Mouse (Mus musculus): ENCODE data around the gene Bcam. TPM values are rescaled to one million over a fixed set of nuclear protein-coding genes. Genes with fewer than 3 reads are reported as not detected.

The Bcam gene
- under 1 TPM in 1 of 2 experiments, not detected in 1; 0.24 TPM for total RNA-seq (2023)

GRCm38 (mm10) chr7:19770984-19771391 is at the start of gene Bcam:
Gene Bcam, minus strand, starts transcription at chr7:19771016.

GRCm38 (mm10) chr7:19796697-19797588 is 26.1 kb upstream of the Bcam start, which contains the start of gene Cblc:
Gene Cblc, minus strand, starts transcription at chr7:19796809.

GRCm38 (mm10) chr7:19750217-19751069 is 20.4 kb downstream of the Bcam start, which contains the start of gene Nectin2:
Gene Nectin2, minus strand, starts transcription at chr7:19750483.

GRCm38 (mm10) chr7:19715239-19716054 is 55.4 kb downstream of the Bcam start, which contains the start of gene Tomm40:
Gene Tomm40, minus strand, starts transcription at chr7:19715438.

Other genes starting within 250 kb of the Bcam start
- 10 to 100 TPM; 54.3 to 60.4 TPM for gene Ppp1r37, start 207.9 kb downstream of the Bcam start, total RNA-seq (2023)
- 1 to 10 TPM; 2.5 TPM for gene Zfp296, start 193.7 kb downstream of the Bcam start, total RNA-seq (2023)
- 10 to 100 TPM; 50.9 to 57.8 TPM for gene Gemin7, start 193.4 kb downstream of the Bcam start, total RNA-seq (2023)
- 10 to 100 TPM; 85.5 to 85.6 TPM for gene Clasrp, start 166.5 kb downstream of the Bcam start, total RNA-seq (2023)
- 10 to 100 TPM; 50.3 to 55.7 TPM for gene Relb, start 141.6 kb downstream of the Bcam start, total RNA-seq (2023)
- gene Clptm1, start 106.0 kb downstream of the Bcam start, total RNA-seq (2023) = 10 to 100 TPM; 80.3 to 82.2 TPM
- gene Apoc2, start 93.1 kb downstream of the Bcam start, total RNA-seq (2023) = not detected
- gene Gm44805, start 89.6 kb downstream of the Bcam start, total RNA-seq (2023) = not detected
- not detected for gene Apoc4, start 89.5 kb downstream of the Bcam start, total RNA-seq (2023)
- 1 to 10 TPM in 1 of 2 experiments, not detected in 1; 1.7 TPM for gene Apoc1, start 78.4 kb downstream of the Bcam start, total RNA-seq (2023)
- 10 to 100 TPM; 28.3 to 31.4 TPM for gene Apoe, start 71.8 kb downstream of the Bcam start, total RNA-seq (2023)
- gene Tomm40, start 55.6 kb downstream of the Bcam start, total RNA-seq (2023) = 10 to 100 TPM; 55.3 to 66.2 TPM
- under 1 TPM in 1 of 2 experiments, not detected in 1; 0.38 TPM for gene Nectin2, start 20.5 kb downstream of the Bcam start, total RNA-seq (2023)
- not detected for gene Cblc, start 25.8 kb upstream of the Bcam start, total RNA-seq (2023)
- gene Bcl3, start 51.8 kb upstream of the Bcam start, total RNA-seq (2023) = 10 to 100 TPM; 29.5 to 32.2 TPM
- gene Gm19345, start 81.0 kb upstream of the Bcam start, total RNA-seq (2023) = not detected
- gene Ceacam16, start 90.3 kb upstream of the Bcam start, total RNA-seq (2023) = under 1 TPM; 0.36 to 0.90 TPM
- gene Ceacam19, start 116.9 kb upstream of the Bcam start, total RNA-seq (2023) = not detected
- gene Pvr, start 150.1 kb upstream of the Bcam start, total RNA-seq (2023) = 10 to 100 TPM; 69.4 to 80.7 TPM
- 1 to 10 TPM; 3.4 to 6.3 TPM for gene Igsf23, start 179.7 kb upstream of the Bcam start, total RNA-seq (2023)
- gene Ceacam20, start 194.4 kb upstream of the Bcam start, total RNA-seq (2023) = not detected
- gene Nlrp9b, start 220.4 kb upstream of the Bcam start, total RNA-seq (2023) = not detected

Measured in T-cell, adult 66 days (primary cell).